Mouse (Mus musculus) kidney, adult 2 months (tissue): ENCODE data around the gene Piezo1.

ENCODE experiments used
- CTCF ChIP-seq: fragments of 200-500 bp; conservative IDR thresholded peaks from 2 replicates; pipeline ENCODE4 v1.5.1; 2011; ENCODE audit warnings: low read depth, mild to moderate bottlenecking, control low read depth, low read length, moderate library complexity, mixed read lengths; ENCODE audit not compliant: insufficient read depth, insufficient read length
- POLR2A ChIP-seq: fragments of 200-500 bp; IDR thresholded peaks from one replicate; pipeline ENCODE4 v1.6.1; 2011; ENCODE audit warnings: low read depth, low read length, control low read depth

DNA sequence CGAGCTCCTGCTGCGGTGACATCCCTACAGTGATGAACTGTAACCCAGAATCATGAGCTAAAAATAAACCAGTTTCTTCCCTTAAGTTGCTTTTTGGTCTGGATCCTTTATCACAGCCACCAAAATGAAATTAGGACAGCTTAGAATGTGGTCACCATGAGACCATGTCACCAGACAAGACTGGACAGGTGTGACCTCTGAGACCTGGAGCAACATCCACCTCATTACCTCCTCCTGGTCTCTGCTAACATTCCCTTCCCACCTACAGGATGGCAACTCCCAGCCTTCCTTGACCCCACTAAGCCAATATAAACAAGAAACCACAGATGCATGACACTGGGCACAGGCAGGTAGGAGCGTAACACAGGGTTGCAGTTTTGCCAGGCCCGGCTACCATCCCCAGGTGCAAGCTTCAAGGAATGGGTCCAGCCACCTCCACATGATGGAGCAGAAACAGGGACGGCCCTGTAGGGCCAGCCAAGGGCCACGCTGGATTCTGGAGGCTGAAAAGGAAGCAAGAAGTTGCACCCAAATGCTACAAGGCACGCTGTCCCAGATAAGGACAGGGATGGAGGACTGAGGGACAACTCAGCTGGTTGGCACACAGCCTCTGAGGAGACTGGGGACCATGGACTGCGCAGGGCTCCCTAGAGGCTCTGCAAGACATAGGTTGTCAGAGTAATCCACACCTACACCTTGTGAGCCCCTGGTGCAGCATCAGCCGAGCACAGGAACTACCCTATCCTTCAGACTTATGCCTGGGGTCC is 12.6 kb downstream of the Piezo1 start:
- no peak for TF ChIP-seq POLR2A
- TF ChIP-seq CTCF, result no peak
